Mouse (Mus musculus): ENCODE data around the gene Ect2l. TPM values are rescaled to one million over a fixed set of nuclear protein-coding genes. Genes with fewer than 3 reads are reported as not detected.

The Ect2l gene
- polyA plus RNA-seq, 1 experiment from 2014 or later, result 0.35 TPM

Other genes with a start within 250 kb of the Ect2l start
- 51.6 and 51.7 TPM in 2 replicates for gene Abracl, start 187.6 kb downstream of the Ect2l start, polyA plus RNA-seq (2015; fragmentation: Nextera tagmentation; extraction: Ambion mirVana)
- gene Reps1, start 155.0 kb downstream of the Ect2l start, polyA plus RNA-seq (2015; fragmentation: Nextera tagmentation; extraction: Ambion mirVana), result 11.7 and 15.2 TPM in 2 replicates
- 6.3 and 8.3 TPM in 2 replicates for gene Ccdc28a, start 24.1 kb upstream of the Ect2l start, polyA plus RNA-seq (2015; fragmentation: Nextera tagmentation; extraction: Ambion mirVana)
- gene Nhsl1, start 108.1 kb upstream of the Ect2l start, polyA plus RNA-seq (2015; fragmentation: Nextera tagmentation; extraction: Ambion mirVana), result 12.8 and 14.4 TPM in 2 replicates